Mouse (Mus musculus) left cerebral cortex, adult 11 months (tissue): ENCODE data around the gene Ubash3a.
"Not testable (repeated sequence)": the region's sequence is repeated elsewhere in the genome, so short reads cannot be mapped to it uniquely, and the experiment has no call there.

Source experiments
- DNase-seq: peaks from one replicate; pipeline ENCODE4 v3.0.0; 2022; ENCODE audit warnings: low spot score

Ubash3a gene

DNA sequence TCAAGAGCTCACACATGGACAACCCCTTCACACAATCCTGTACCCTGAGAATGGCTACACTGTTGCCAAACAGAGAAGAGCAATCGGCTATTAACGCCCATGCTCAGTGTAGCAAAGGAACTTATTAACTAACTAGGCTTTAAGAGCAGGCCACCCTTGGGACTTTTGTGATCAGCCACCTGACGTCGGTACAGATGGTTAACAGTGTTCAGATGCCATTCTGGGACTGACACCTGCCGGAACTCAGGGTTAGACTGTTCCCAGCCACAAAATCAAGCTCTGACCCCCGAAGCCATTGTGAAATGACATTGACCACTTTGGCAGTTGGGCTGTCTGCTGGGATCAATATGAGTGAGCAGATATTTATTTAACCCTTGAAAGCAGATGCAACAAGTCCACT is 53.7 kb downstream of the Ubash3a start:
- no peak for DNase-seq

GRCm38 (mm10) chr17:31262715-31263114 is 55.0 kb downstream of the Ubash3a start:
- DNase-seq, result no peak

GRCm38 (mm10) chr17:31263770-31264169 is 56.1 kb downstream of the Ubash3a start:
- no peak for DNase-seq

GRCm38 (mm10) chr17:31264372-31264771 is 56.7 kb downstream of the Ubash3a start:
- no peak for DNase-seq

GRCm38 (mm10) chr17:31265171-31265572 is 57.5 kb downstream of the Ubash3a start:
- no peak for DNase-seq

DNA sequence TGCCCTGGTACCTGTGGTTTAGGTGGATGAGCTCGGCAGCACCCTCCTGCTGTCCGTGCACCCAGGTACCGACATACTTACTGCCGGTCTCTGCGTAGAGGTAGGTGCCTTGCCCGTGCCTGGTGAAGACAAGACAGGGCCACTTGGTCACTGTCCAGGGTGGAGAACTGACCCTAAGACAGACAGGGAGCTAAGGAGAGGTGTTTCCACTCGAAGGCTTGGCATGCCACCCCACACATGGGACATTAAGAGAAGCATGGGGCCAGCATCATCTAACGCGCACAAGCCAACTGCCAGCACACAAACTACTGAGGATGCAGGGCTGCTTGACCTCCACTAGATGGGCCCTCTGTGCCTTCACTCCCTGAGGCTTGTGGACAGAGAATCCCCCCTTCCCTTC is 58.2 kb downstream of the Ubash3a start:
- no peak for DNase-seq

GRCm38 (mm10) chr17:31266321-31266950 is 58.8 kb downstream of the Ubash3a start:
- no peak for DNase-seq

DNA sequence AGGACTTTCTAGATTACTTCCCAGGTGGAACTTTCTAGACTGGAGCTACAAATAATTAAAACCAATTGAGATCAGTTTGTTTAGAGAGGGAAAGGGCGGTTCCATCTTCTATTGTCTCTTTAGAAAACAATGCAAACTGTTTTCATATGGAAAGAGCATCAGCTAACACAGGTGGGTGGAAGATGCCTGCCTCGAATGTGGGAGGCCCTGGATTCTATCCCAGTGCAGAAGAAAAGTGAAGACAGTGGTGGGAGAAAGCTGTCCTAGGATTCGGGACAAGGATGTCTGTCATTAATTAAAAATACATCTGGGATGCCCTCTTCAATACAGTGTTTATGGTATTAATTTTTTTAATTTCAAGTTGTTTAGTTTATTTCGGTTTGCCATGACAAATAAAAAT is 59.5 kb downstream of the Ubash3a start:
- no peak for DNase-seq

DNA sequence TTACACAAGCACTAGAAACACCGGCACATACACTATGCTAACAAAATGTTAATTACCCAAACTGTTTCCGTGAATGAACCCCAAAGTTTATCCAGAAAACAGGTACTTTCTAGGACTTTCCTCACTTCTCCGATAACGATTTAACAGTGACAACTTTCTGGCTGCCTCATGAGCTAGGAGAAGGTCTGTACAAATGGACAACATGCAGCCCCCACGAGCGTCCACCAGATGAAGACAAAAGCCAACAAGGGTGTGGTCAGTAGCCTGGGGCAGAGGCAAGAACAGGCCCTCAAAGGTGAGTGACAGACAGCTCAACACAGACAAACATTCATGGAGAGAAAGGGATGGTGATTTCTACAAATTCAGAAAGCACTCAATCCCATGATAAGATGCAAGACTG is 59.9 kb downstream of the Ubash3a start:
- DNase-seq, result no peak

- DNase-seq, result no peak
Measured at GRCm38 (mm10) chr17:31268016-31268415, 60.3 kb downstream of the Ubash3a start.

DNA sequence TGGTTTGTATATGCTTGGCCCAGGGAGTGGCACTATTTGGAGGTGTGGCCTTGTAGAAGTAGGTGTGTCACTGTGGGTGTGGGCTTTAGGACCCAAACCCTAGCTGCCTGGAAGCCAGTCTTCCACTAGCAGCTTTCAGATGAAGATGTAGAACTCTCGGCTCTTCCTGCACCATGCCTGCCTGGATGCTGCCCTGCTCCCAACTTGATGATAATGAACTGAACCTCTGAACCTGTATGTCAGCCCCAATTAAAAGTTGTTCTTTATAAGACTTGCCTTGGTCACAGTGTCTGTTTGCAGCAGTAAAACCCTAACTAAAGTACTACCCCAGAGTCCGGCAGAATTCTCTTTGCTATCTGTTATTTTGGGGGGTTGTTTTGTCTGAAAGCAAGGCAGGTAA is 62.1 kb downstream of the Ubash3a start:
- no peak for DNase-seq

- no peak for DNase-seq
Measured at GRCm38 (mm10) chr17:31270246-31270645, 62.6 kb downstream of the Ubash3a start.

DNA sequence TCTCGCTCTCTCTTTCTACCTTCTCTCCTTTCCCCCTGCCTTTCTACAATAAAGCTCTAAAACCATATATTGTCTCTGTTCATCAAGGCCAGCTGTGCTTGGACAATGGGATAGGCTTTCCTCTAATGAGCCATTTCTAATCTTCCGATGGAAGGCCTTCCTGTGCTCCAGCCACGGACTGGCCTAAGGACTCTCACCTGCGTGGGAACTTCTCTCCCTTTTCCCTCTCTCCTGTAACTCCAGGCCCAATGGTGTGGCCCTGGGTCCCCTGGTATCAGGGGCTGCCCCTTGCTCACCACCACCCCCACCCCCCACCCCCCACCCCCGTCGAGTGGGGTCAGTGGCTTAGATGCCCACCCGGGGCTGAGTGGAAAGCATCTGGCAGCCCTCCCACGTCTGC is 63.1 kb downstream of the Ubash3a start:
- not testable (repeated sequence) for DNase-seq

- no peak for DNase-seq
Measured at GRCm38 (mm10) chr17:31271136-31271851, 63.6 kb downstream of the Ubash3a start.

GRCm38 (mm10) chr17:31272416-31273165 is 64.9 kb downstream of the Ubash3a start:
- no peak for DNase-seq

DNA sequence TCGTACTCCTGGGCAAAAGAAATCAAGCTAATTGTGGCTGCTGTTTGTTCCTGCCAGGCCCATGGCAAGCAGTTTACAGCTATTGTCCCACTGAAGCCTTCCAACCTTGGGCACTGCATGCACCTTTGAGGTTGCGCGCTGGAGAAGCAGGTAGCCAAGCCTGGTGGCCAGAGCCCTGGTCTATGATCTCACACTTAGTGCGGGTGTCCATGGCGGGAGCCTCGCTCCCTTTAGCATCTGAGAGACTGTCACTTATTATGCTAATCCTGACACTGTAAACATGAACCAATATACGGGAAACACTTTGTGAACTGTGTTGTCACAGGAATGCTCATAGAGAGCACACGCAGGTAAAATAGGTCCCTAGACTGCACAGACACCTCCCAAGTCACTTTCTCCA is 66.0 kb downstream of the Ubash3a start:
- no peak for DNase-seq

GRCm38 (mm10) chr17:31275181-31275580 is 67.5 kb downstream of the Ubash3a start:
- DNase-seq, result no peak

DNA sequence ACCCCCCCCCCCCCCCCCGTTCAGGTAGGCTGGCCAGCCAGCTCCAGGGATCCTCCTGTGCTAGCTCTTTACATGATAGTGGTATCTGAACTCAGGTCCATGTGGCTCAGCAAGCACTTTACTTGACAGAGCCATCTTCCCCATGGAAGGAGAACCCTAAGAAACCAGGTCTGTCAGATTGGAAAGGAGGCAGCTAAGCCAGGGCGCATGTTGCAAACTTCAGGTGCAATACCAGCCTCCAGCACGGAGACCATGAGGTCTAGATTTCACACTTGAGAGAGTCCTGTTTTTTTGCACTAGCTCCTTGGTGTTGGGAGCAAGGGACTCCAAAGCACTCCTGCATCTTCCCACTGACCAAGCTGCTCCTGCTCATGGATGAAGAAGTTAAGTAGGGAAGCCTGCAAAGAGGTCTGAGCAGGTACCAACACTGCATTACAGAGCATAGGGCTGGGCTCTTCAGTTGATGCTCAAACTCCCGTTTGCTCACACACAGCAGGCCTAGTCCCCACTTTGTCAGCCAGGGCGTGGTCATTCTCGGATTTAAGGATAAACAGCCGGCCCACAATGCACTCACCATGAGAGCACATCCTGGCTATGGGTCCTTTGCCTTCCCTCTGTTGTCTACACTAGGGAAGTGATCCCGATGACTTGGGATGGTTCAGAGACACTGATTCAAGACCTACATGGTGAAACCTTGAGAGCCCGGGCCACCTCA is 68.7 kb downstream of the Ubash3a start:
- no peak for DNase-seq

DNA sequence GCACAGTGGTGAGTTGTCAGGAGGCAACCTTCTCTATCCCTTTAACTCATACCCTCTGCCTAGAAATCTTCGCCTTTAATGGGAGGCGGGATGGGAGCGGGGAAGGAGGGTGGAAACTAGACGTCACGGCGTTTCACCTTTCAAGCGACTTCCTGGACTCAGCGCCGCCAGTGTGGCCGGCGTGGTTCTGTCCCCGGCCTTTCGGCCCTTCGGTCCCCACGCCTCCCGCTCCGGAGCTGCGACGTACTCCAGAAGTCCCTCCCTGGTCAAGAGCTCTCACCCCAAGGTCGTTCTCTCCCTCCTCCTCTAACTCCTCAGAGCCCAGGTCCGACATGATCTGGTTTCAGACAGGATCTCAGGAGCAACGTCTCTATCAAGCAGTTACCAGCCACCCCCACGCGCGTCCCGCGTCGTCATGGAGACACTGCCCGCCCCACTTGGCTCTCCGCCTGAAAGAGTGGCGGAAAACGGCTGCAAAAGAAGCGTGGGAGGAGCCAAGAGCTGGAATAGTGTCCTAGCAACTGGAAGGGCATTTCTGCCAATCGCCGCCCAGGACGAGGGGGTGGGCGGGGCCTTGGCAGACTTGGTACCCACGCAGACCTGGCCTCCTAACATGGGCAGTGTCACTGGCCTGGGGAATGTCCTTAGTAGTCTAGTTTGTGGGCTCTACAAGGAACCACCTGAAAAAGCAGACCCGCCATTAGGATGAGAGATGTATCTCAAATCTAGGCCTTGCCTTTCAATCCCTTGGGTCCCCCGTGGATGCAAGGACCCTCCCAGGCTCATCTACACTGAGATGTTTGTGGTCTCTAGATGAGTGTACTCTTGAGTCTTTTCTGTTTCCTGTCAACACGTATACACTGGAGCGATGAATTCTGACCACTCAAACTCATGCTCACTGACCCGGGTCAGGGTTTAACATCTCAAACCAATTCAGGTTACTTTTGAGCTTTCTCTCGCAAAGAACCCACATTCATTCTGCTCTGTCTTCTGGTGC is 69.5 kb downstream of the Ubash3a start, which contains the start of gene Rsph1:
TSS of gene Rsph1 (minus strand) at position 462 of the 997 bp plus-strand sequence.
- DNase-seq, result peak; percentile 99

- DNase-seq, result no peak
Measured at GRCm38 (mm10) chr17:31277931-31278330, 70.3 kb downstream of the Ubash3a start.

- DNase-seq, result no peak
Measured at GRCm38 (mm10) chr17:31279541-31279940, 71.9 kb downstream of the Ubash3a start.
